Mouse (Mus musculus): ENCODE measurements around the gene Lefty1.
A peak's percentile ranks its signal among the peaks of the same experiment; 100 is the strongest.

- no peak for TF ChIP-seq CTCF (IDR thresholded peaks at IDR 0.05; ENCODE audit: low read depth)
- peak; percentile 33; the same call in 1 of the 2 replicates for TF ChIP-seq EP300 (IDR thresholded peaks at IDR 0.05; ENCODE audit: low read depth)
These were observed 22.2 kb downstream of the Lefty1 start for GRCm38 (mm10) chr1:180956973-180957381.

Data from liver, postnatal 0 days (tissue).